In the genomic region with DNA sequence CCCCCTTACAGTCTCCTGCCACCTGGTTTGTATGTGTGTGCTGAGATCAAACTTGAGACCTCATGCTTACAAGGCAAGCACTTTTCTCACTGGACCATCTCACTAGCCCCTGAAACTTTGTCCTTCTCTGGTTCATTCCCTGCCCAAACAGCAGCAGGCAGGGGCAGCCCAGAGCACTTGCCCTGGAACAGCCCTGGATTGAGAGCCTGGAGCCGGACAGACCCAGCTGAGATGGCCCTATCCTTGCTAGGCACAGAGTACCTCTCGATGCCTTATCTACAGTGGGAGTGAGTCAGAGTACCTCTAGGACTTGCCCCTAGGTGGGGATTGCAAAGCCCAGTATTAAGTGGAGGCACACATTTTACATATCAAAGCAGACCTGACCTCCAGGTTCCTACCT, we compare ENCODE assay signal across 19 mouse cellular contexts. TPM values are rescaled to one million over a fixed set of nuclear protein-coding genes. Genes with fewer than 3 reads are reported as not detected.
A peak's percentile ranks its signal among the peaks of the same experiment; 100 is the strongest.
DNase-seq lines count a peak whose midpoint lies in the region; ATAC-seq lines count a peak whose summit lies in the region.
"Had no signal": no experiment of that assay in that cellular context is flagged by ENCODE, and none has a peak within 500 bp of the region (broad histone marks: within the 10 kb centered on the region; RNA-seq: fewer than 3 reads in every experiment).

No protein-coding gene starts in this region.

- H3K27ac ChIP-seq in intestine, embryonic 16.5 days (ENCODE audit: low read length) = no peak overlapping the region
- no peak overlapping the region for H3K27ac ChIP-seq in intestine, embryonic 15.5 days
- H3K27ac ChIP-seq in liver, embryonic 15.5 days (replicated peaks) = peak overlapping the region; percentile 69
- H3K27ac ChIP-seq: embryonic facial prominence, embryonic 15.5 days; forebrain, embryonic 15.5 days; heart, adult 2 months; limb, embryonic 15.5 days; midbrain, embryonic 12.5 days had no signal

- no peak overlapping the region for H3K4me2 ChIP-seq in intestine, embryonic 16.5 days (ENCODE audit: low read depth, low read length)
- no peak overlapping the region for H3K4me2 ChIP-seq in intestine, embryonic 15.5 days (replicated peaks)
- H3K4me2 ChIP-seq in liver, embryonic 15.5 days = no peak overlapping the region
- H3K4me2 ChIP-seq: embryonic facial prominence, embryonic 15.5 days; forebrain, embryonic 15.5 days; limb, embryonic 15.5 days; midbrain, embryonic 12.5 days had no signal

- no peaks in the 10 kb centered on the region; the same call in 1 of the 2 replicates for H3K36me3 ChIP-seq in intestine, embryonic 16.5 days (ENCODE audit: control insufficient read depth, insufficient read depth, low read length)
- H3K36me3 ChIP-seq in intestine, embryonic 15.5 days = peaks cover 5% of the 10 kb centered on the region; the same call in 1 of the 2 replicates
- peaks cover 48% of the 10 kb centered on the region for H3K36me3 ChIP-seq in liver, embryonic 15.5 days (replicated peaks)

- no peaks in the 10 kb centered on the region for H3K27me3 ChIP-seq in intestine, embryonic 16.5 days (replicated peaks; ENCODE audit: control insufficient read depth, insufficient read depth, low read length)
- no peaks in the 10 kb centered on the region for H3K27me3 ChIP-seq in intestine, embryonic 15.5 days (replicated peaks)
- 0 out of 2 replicates have a peak, but pooled peaks cover 10% of the 10 kb centered on the region for H3K27me3 ChIP-seq in liver, embryonic 15.5 days
- H3K27me3 ChIP-seq: embryonic facial prominence, embryonic 15.5 days; forebrain, embryonic 15.5 days; limb, embryonic 15.5 days; midbrain, embryonic 12.5 days had no signal

- H3K4me3 ChIP-seq in intestine, embryonic 16.5 days (ENCODE audit: low read length) = no peak overlapping the region
- no peak overlapping the region for H3K4me3 ChIP-seq in intestine, embryonic 15.5 days (replicated peaks)
- no peak overlapping the region for H3K4me3 ChIP-seq in liver, embryonic 15.5 days (replicated peaks)
- H3K4me3 ChIP-seq: embryonic facial prominence, embryonic 15.5 days; forebrain, embryonic 15.5 days; heart, adult 2 months; limb, embryonic 15.5 days; midbrain, embryonic 12.5 days had no signal

- no peaks in the 10 kb centered on the region for H3K9me3 ChIP-seq in intestine, embryonic 16.5 days (ENCODE audit: control insufficient read depth, low read length)
- no peaks in the 10 kb centered on the region for H3K9me3 ChIP-seq in intestine, embryonic 15.5 days
- no peaks in the 10 kb centered on the region for H3K9me3 ChIP-seq in liver, embryonic 15.5 days (replicated peaks)
- H3K9me3 ChIP-seq: embryonic facial prominence, embryonic 15.5 days; forebrain, embryonic 15.5 days; limb, embryonic 15.5 days; midbrain, embryonic 12.5 days had no signal

- WGBS in intestine, embryonic 16.5 days = 60% methylated on average over 2 of the region's 2 CpGs
- 55% methylated on average over 2 of the region's 2 CpGs for WGBS in intestine, embryonic 15.5 days
- WGBS in liver, embryonic 15.5 days (ENCODE audit: insufficient replicate concordance) = 42% methylated on average over 2 of the region's 2 CpGs

- H3K4me1 ChIP-seq in intestine, embryonic 16.5 days (ENCODE audit: control insufficient read depth, insufficient read depth, low read length) = no peaks in the 10 kb centered on the region
- H3K4me1 ChIP-seq in intestine, embryonic 15.5 days (replicated peaks) = 0 out of 2 replicates have a peak, but pooled peaks cover 2% of the 10 kb centered on the region
- H3K4me1 ChIP-seq in liver, embryonic 15.5 days (replicated peaks) = peaks cover 44% of the 10 kb centered on the region

- ATAC-seq in CD4-positive, CD25-positive, alpha-beta regulatory T cell, adult 4 months = no peak
- ATAC-seq in intestine, embryonic 16.5 days = 0 out of 2 replicates have a peak, but pooled peaks have one; percentile 5
- no peak for ATAC-seq in intestine, embryonic 15.5 days
- peak; percentile 17; the same call in 1 of the 2 replicates for ATAC-seq in liver, embryonic 15.5 days (ENCODE audit: insufficient read depth)
- ATAC-seq: forebrain, embryonic 15.5 days; inflammation-experienced regulatory T-cells, adult 6 months had no signal

- DNase-seq in CD4-positive, CD25-positive, alpha-beta regulatory T cell, adult 2 months (ENCODE audit: low read depth, low spot score) = peak; percentile 14
- peak; percentile 42 for DNase-seq in R1 (ENCODE audit: low read depth, low spot score)
- no peak for DNase-seq in heart, postnatal 14 days
- no peak for DNase-seq in frontal cortex, postnatal 36 days (ENCODE audit: low spot score in 2 of 2)
- DNase-seq: cerebellum, adult 2 months; heart, adult 2 months; kidney, postnatal 10 days; lung, postnatal 4 days; right cerebral cortex, adult 18-20 months; thymus, postnatal 4 days had no signal

- intact Hi-C loops in heart, postnatal 14 days (cut with DNase I) = loop anchor here (5.0 kb wide), 1 partner anchor 186 kb away; no protein-coding TSS in a partner anchor

- no peak overlapping the region for H3K9ac ChIP-seq in intestine, embryonic 16.5 days (ENCODE audit: low read depth, low read length)
- H3K9ac ChIP-seq in intestine, embryonic 15.5 days = no peak overlapping the region
- H3K9ac ChIP-seq in liver, embryonic 15.5 days = no peak overlapping the region
- H3K9ac ChIP-seq: embryonic facial prominence, embryonic 15.5 days; forebrain, embryonic 15.5 days; limb, embryonic 15.5 days; midbrain, embryonic 12.5 days had no signal

RNA-seq across cellular contexts. Expression of gene Odc1, which starts 8.4 kb away (rescaled TPM):
- 10 to 100 TPM; 16.6 to 23.3 TPM for polyA plus RNA-seq in CD4-positive, CD25-positive, alpha-beta regulatory T cell, adult 4 months (2017; shearing (Covaris generic))
- polyA plus RNA-seq in intestine, embryonic 16.5 days (2015; fragmentation: Nextera tagmentation; extraction: Ambion mirVana) = 168 and 176 TPM in 2 replicates
- 203 and 216 TPM in 2 replicates for polyA plus RNA-seq in intestine, embryonic 15.5 days (2015; fragmentation: Nextera tagmentation; extraction: Ambion mirVana)
- 404 and 432 TPM in 2 replicates for polyA plus RNA-seq in liver, embryonic 15.5 days (2015; fragmentation: Nextera tagmentation; extraction: Ambion mirVana)
- total RNA-seq in heart, postnatal 14 days (2021) = 10 to 100 TPM; 50.6 to 59.0 TPM

Comparison
In these comparisons a context has a peak if more than half of its experiments do, and no peak if none do; other contexts are left out.
1. ATAC-seq: peak in intestine, embryonic 16.5 days (single experiment) and liver, embryonic 15.5 days (single experiment); none in CD4-positive, CD25-positive, alpha-beta regulatory T cell, adult 4 months (single experiment) and intestine, embryonic 15.5 days (single experiment).
2. DNase-seq: peak in CD4-positive, CD25-positive, alpha-beta regulatory T cell, adult 2 months (single experiment) and R1 (single experiment); none in heart, postnatal 14 days (0 of 2) and frontal cortex, postnatal 36 days (0 of 2).